Mouse (Mus musculus) neural tube, embryonic 11.5 days (tissue): ENCODE data around the gene Tmem240. TPM values are rescaled to one million over a fixed set of nuclear protein-coding genes. Genes with fewer than 3 reads are reported as not detected.
"Not testable (repeated sequence)": the region's sequence is repeated elsewhere in the genome, so short reads cannot be mapped to it uniquely, and the experiment has no call there.

ENCODE experiments used
- ATAC-seq: fragments of 200-750 bp; cut with Nextera tagmentation; 2 replicates; pipeline ENCODE4 v1.8.0; 2017; ENCODE audit warnings: moderate number of reproducible peaks, mild to moderate bottlenecking, moderate TSS enrichment, moderate library complexity; ENCODE audit not compliant: insufficient read depth, low FRiP score, low TSS enrichment
- DNase-seq: peaks from one replicate; pipeline ENCODE4 v3.0.0-alpha.2; 2015; ENCODE audit warnings: low spot score
- H3K27ac ChIP-seq: fragments of 300-500 bp; sonication (generic); 2 replicates; pipeline ENCODE4 v1.5.1; 2014; ENCODE audit warnings: low read depth, mild to moderate bottlenecking, low read length
- H3K27me3 ChIP-seq: fragments of 300-500 bp; sonication (generic); 2 replicates; pipeline ENCODE4 v1.6.1; 2014; ENCODE audit warnings: mild to moderate bottlenecking, low read length, mixed read lengths; ENCODE audit not compliant: control insufficient read depth, insufficient read depth
- H3K36me3 ChIP-seq: fragments of 300-500 bp; sonication (generic); 2 replicates; pipeline ENCODE4 v1.6.1; 2014; ENCODE audit warnings: mild to moderate bottlenecking, low read length, moderate library complexity, mixed read lengths; ENCODE audit not compliant: control insufficient read depth, insufficient read depth
- H3K4me1 ChIP-seq: fragments of 300-500 bp; sonication (generic); 2 replicates; pipeline ENCODE4 v1.6.1; 2014; ENCODE audit warnings: low read length, mixed read lengths; ENCODE audit not compliant: control insufficient read depth, insufficient read depth
- H3K4me2 ChIP-seq: fragments of 300-500 bp; sonication (generic); 2 replicates; pipeline ENCODE4 v1.6.1; 2014; ENCODE audit warnings: low read depth, mild to moderate bottlenecking, moderate library complexity
- H3K4me3 ChIP-seq: fragments of 300-500 bp; sonication (generic); 2 replicates; pipeline ENCODE4 v1.5.1; 2014; ENCODE audit warnings: low read depth, low read length
- H3K9ac ChIP-seq: fragments of 300-500 bp; sonication (generic); 2 replicates; pipeline ENCODE4 v1.6.1; 2014; ENCODE audit warnings: mild to moderate bottlenecking, low read length
- H3K9me3 ChIP-seq: fragments of 300-500 bp; sonication (generic); 2 replicates; pipeline ENCODE4 v1.6.1; 2016; ENCODE audit warnings: low read length; ENCODE audit not compliant: control insufficient read depth
- WGBS: fragments of 180-500 bp; shearing (Covaris S2); extraction: QIAGEN DNeasy Blood & Tissue Kit; methylation state at CpG from one replicate; pipeline ENCODE4 v1.1.7; 2014; 5-methylcytosine and 5-hydroxymethylcytosine counted together
- polyA plus RNA-seq: library from polyadenylated mRNA; unstranded; fragments of >200 nt; fragmentation: Nextera tagmentation; extraction: Ambion mirVana; gene quantifications from 2 replicates; pipeline ENCODE4 v1.2.1, GENCODE M21; 2014

The Tmem240 gene
- polyA plus RNA-seq, 1 experiment from 2014 or later: 1.3 TPM

- no peak for ATAC-seq
- no peak overlapping the region for H3K9ac ChIP-seq
- 38% methylated on average over 6 of the region's 6 CpGs for WGBS
- H3K4me1 ChIP-seq: 0 out of 2 replicates have a peak, but pooled peaks cover 2% of the 10 kb centered on the region
- H3K9me3 ChIP-seq: no peaks in the 10 kb centered on the region
- H3K27me3 ChIP-seq: no peaks in the 10 kb centered on the region
- H3K4me3 ChIP-seq: no peak overlapping the region
- no peak overlapping the region for H3K4me2 ChIP-seq
- no peak overlapping the region for H3K27ac ChIP-seq
- DNase-seq: no peak
- no peaks in the 10 kb centered on the region for H3K36me3 ChIP-seq
Observed at GRCm38 (mm10) chr4:155780895-155781294, 46.3 kb downstream of the Tmem240 start.

GRCm38 (mm10) chr4:155783486-155784080 lies 49.0 kb downstream of the Tmem240 start:
- no peak overlapping the region for H3K27ac ChIP-seq
- no peaks in the 10 kb centered on the region for H3K27me3 ChIP-seq
- H3K4me3 ChIP-seq: peak overlapping the region; percentile 56
- peak overlapping the region; percentile 68 for H3K4me2 ChIP-seq
- no peak for DNase-seq
- no peaks in the 10 kb centered on the region for H3K9me3 ChIP-seq
- 45% methylated on average over 16 of the region's 16 CpGs for WGBS
- H3K36me3 ChIP-seq: no peaks in the 10 kb centered on the region
- 0 out of 2 replicates have a peak, but pooled peaks cover 2% of the 10 kb centered on the region for H3K4me1 ChIP-seq
- no peak; the same call in 1 of the 2 replicates for ATAC-seq
- H3K9ac ChIP-seq: no peak overlapping the region

- peak; percentile 81 for ATAC-seq
- no peaks in the 10 kb centered on the region for H3K9me3 ChIP-seq
- no peaks in the 10 kb centered on the region for H3K36me3 ChIP-seq
- DNase-seq: peak; percentile 83
- peak overlapping the region; percentile 86 for H3K9ac ChIP-seq
- peak overlapping the region; percentile 56 for H3K4me3 ChIP-seq
- H3K27ac ChIP-seq: peak overlapping the region; percentile 76
- H3K4me1 ChIP-seq: 0 out of 2 replicates have a peak, but pooled peaks cover 2% of the 10 kb centered on the region
- H3K27me3 ChIP-seq: no peaks in the 10 kb centered on the region
- H3K4me2 ChIP-seq: peak overlapping the region; percentile 68
- 1% methylated on average over 51 of the region's 52 CpGs for WGBS
Observed at GRCm38 (mm10) chr4:155784081-155784701, 49.6 kb downstream of the Tmem240 start.

- no peak overlapping the region for H3K4me2 ChIP-seq
Observed at GRCm38 (mm10) chr4:155785246-155785645, 50.6 kb downstream of the Tmem240 start.

GRCm38 (mm10) chr4:155785819-155786218 lies 51.2 kb downstream of the Tmem240 start, which contains the start of gene Tmem88b:
Gene Tmem88b (minus strand): TSS chr4:155785874.
- no peak for ATAC-seq
- Histone ChIP-seq H3K9me3 (no peaks in the 10 kb centered on the region), H3K27ac (no peak within 1 kb of the TSS), H3K4me3 (peak within 1 kb of the TSS; percentile 56), H3K4me2 (peak within 1 kb of the TSS; percentile 68), H3K36me3 (no peaks in the 10 kb centered on the region), H3K4me1 (0 out of 2 replicates have a peak, but pooled peaks cover 2% of the 10 kb centered on the region), H3K9ac (peak within 1 kb of the TSS; percentile 32; the same call in 1 of the 2 replicates), H3K27me3 (no peaks in the 10 kb centered on the region)
- no peak for DNase-seq
- WGBS: 73% methylated on average over 5 of the region's 5 CpGs

More at GRCm38 (mm10) chr4:155785246-155785645, 50.6 kb downstream of the Tmem240 start:
- H3K27me3 ChIP-seq: no peaks in the 10 kb centered on the region
- H3K9me3 ChIP-seq: no peaks in the 10 kb centered on the region
- H3K4me1 ChIP-seq: 0 out of 2 replicates have a peak, but pooled peaks cover 2% of the 10 kb centered on the region
- no peak for ATAC-seq
- H3K9ac ChIP-seq: peak overlapping the region; percentile 32; the same call in 1 of the 2 replicates
- no peak for DNase-seq
- 79% methylated on average over 10 of the region's 10 CpGs for WGBS
- no peak overlapping the region for H3K4me3 ChIP-seq
- H3K36me3 ChIP-seq: no peaks in the 10 kb centered on the region
- H3K27ac ChIP-seq: no peak overlapping the region

GRCm38 (mm10) chr4:155788300-155788699 lies 53.7 kb downstream of the Tmem240 start:
- no peak for ATAC-seq
- 81% methylated on average over 3 of the region's 3 CpGs for WGBS
- no peaks in the 10 kb centered on the region for H3K27me3 ChIP-seq
- no peak for DNase-seq
- 0 out of 2 replicates have a peak, but pooled peaks cover 2% of the 10 kb centered on the region for H3K4me1 ChIP-seq
- no peak overlapping the region for H3K9ac ChIP-seq
- H3K4me3 ChIP-seq: no peak overlapping the region
- no peak overlapping the region for H3K4me2 ChIP-seq
- no peaks in the 10 kb centered on the region for H3K9me3 ChIP-seq
- H3K36me3 ChIP-seq: no peaks in the 10 kb centered on the region
- H3K27ac ChIP-seq: no peak overlapping the region

GRCm38 (mm10) chr4:155788833-155789232 lies 54.2 kb downstream of the Tmem240 start:
- not testable (repeated sequence) for DNase-seq, H3K4me3 ChIP-seq, H3K4me2 ChIP-seq, H3K4me1 ChIP-seq, H3K27ac ChIP-seq, H3K9ac ChIP-seq, H3K27me3 ChIP-seq, H3K36me3 ChIP-seq, H3K9me3 ChIP-seq, ATAC-seq
- 82% methylated on average over 4 of the region's 4 CpGs for WGBS

GRCm38 (mm10) chr4:155790021-155790489 lies 55.5 kb downstream of the Tmem240 start, which contains the start of gene Ankrd65:
Gene Ankrd65 (plus strand): TSS chr4:155790439.
- Histone ChIP-seq H3K27me3 (no peaks in the 10 kb centered on the region), H3K4me1 (no peaks in the 10 kb centered on the region), H3K9ac (no peak within 1 kb of the TSS), H3K4me2 (no peak within 1 kb of the TSS), H3K36me3 (no peaks in the 10 kb centered on the region), H3K4me3 (no peak within 1 kb of the TSS), H3K9me3 (no peaks in the 10 kb centered on the region), H3K27ac (no peak within 1 kb of the TSS)
- DNase-seq (no peak), ATAC-seq (no peak)
- WGBS: 82% methylated on average over 3 of the region's 3 CpGs
